Mouse (Mus musculus) G1E (cell line): ENCODE measurements at regions not wholly inside any gene's neighbourhood (a gene's known extent, or its start where the extent isn't known, plus 50 kb on each side); places are given as distances from the start of the nearest gene placed in this dataset.
"Not testable (repeated sequence)": the region's sequence is repeated elsewhere in the genome, so short reads cannot be mapped to it uniquely, and the experiment has no call there.

Experiments used
- ATAC-seq: 2 replicates; pipeline ENCODE4 v1.8.0; 2016; ENCODE audit warnings: mild to moderate bottlenecking; ENCODE audit not compliant: insufficient number of reproducible peaks, poor library complexity, low FRiP score, severe bottlenecking; ENCODE audit errors: extremely low read depth
- DNase-seq: peaks from one replicate; pipeline ENCODE4 v3.0.0; 2012; ENCODE audit warnings: low spot score
- H3K27me3 ChIP-seq: 2 replicates; pipeline ENCODE4 v1.6.1; 2012; ENCODE audit warnings: mild to moderate bottlenecking, low read length, inconsistent platforms; ENCODE audit not compliant: insufficient read depth
- H3K36me3 ChIP-seq: replicated peaks from 2 replicates; pipeline ENCODE3; 2012; ENCODE audit warnings: mild to moderate bottlenecking, inconsistent platforms
- H3K4me1 ChIP-seq: 2 replicates; pipeline ENCODE4 v1.6.1; 2012; ENCODE audit warnings: low read depth, low read length, inconsistent platforms, mixed read lengths; ENCODE audit not compliant: insufficient read depth
- H3K4me3 ChIP-seq: 2 replicates; pipeline ENCODE4 v1.5.1; 2012; ENCODE audit warnings: low read depth, mild to moderate bottlenecking, inconsistent platforms, low read length, moderate library complexity, mixed read lengths
- H3K9me3 ChIP-seq: replicated peaks from 2 replicates; pipeline ENCODE4 v1.6.1; 2012; ENCODE audit warnings: inconsistent platforms
- CTCF ChIP-seq: IDR thresholded peaks from 2 replicates; pipeline ENCODE4 v1.5.1; 2012; ENCODE audit warnings: low read depth, low read length, inconsistent platforms, mixed read lengths
- GATA1 ChIP-seq: IDR thresholded peaks from 2 replicates; pipeline ENCODE4 v1.6.1; 2012; ENCODE audit warnings: borderline replicate concordance, low read length, inconsistent platforms, mixed read lengths
- GATA2 ChIP-seq: IDR thresholded peaks from 2 replicates; pipeline ENCODE4 v1.6.1; 2012; ENCODE audit warnings: low read depth, low read length, inconsistent platforms, borderline replicate concordance
- POLR2AphosphoS5 ChIP-seq: IDR thresholded peaks from 2 replicates; pipeline ENCODE4 v1.6.1; 2012; ENCODE audit warnings: low read depth, low read length, inconsistent platforms; ENCODE audit not compliant: insufficient replicate concordance
- TAL1 ChIP-seq: conservative IDR thresholded peaks from 2 replicates; pipeline ENCODE4 v1.6.1; 2012; ENCODE audit warnings: low read depth, low read length, inconsistent platforms, mixed read lengths

- ATAC-seq (no peak), DNase-seq (no peak)
- no peak overlapping the region for H3K4me3 ChIP-seq
- H3K27me3 ChIP-seq: peaks cover 4% of the 10 kb centered on the region; the same call in 1 of the 2 replicates
- H3K4me1 ChIP-seq: no peaks in the 10 kb centered on the region
- no peaks in the 10 kb centered on the region for H3K36me3 ChIP-seq
- H3K9me3 ChIP-seq: no peaks in the 10 kb centered on the region
- TF ChIP-seq CTCF (no peak), GATA2 (no peak), POLR2AphosphoS5 (no peak), TAL1 (no peak), GATA1 (no peak)
These were observed 154.1 kb downstream of the Kif26a start for GRCm38 (mm10) chr12:112300125-112300524.

- DNase-seq (no peak), ATAC-seq (no peak)
- H3K9me3 ChIP-seq: no peaks in the 10 kb centered on the region
- H3K4me3 ChIP-seq: no peak overlapping the region
- no peaks in the 10 kb centered on the region for H3K4me1 ChIP-seq
- H3K36me3 ChIP-seq: no peaks in the 10 kb centered on the region
- H3K27me3 ChIP-seq: peaks cover 4% of the 10 kb centered on the region; the same call in 1 of the 2 replicates
- TF ChIP-seq GATA2 (no peak), GATA1 (no peak), TAL1 (no peak), POLR2AphosphoS5 (no peak), CTCF (no peak)
These were observed 155.4 kb downstream of the Kif26a start for GRCm38 (mm10) chr12:112301411-112301891.

GRCm38 (mm10) chr12:112301929-112302328 is 155.9 kb downstream of the Kif26a start:
- no peak for DNase-seq
- no peaks in the 10 kb centered on the region for H3K36me3 ChIP-seq
- no peak for ATAC-seq
- H3K4me3 ChIP-seq: no peak overlapping the region
- H3K4me1 ChIP-seq: no peaks in the 10 kb centered on the region
- H3K9me3 ChIP-seq: no peaks in the 10 kb centered on the region
- peaks cover 4% of the 10 kb centered on the region; the same call in 1 of the 2 replicates for H3K27me3 ChIP-seq
- TF ChIP-seq GATA2: no peak
- TF ChIP-seq TAL1: no peak
- TF ChIP-seq GATA1: no peak
- TF ChIP-seq CTCF: no peak
- no peak for TF ChIP-seq POLR2AphosphoS5

- 0 out of 2 replicates have a peak, but pooled peaks cover 3% of the 10 kb centered on the region for H3K9me3 ChIP-seq
- H3K27me3 ChIP-seq: peaks cover 4% of the 10 kb centered on the region; the same call in 1 of the 2 replicates
- H3K4me1 ChIP-seq: no peaks in the 10 kb centered on the region
- DNase-seq (no peak), ATAC-seq (no peak)
- no peak for TF ChIP-seq POLR2AphosphoS5
- H3K4me3 ChIP-seq: no peak overlapping the region
- H3K36me3 ChIP-seq: no peaks in the 10 kb centered on the region
These were observed 160.2 kb downstream of the Kif26a start for GRCm38 (mm10) chr12:112306208-112306607.

- TF ChIP-seq TAL1: no peak
- no peak for TF ChIP-seq GATA2
- no peak for TF ChIP-seq CTCF
- no peak for TF ChIP-seq POLR2AphosphoS5
- TF ChIP-seq GATA1: no peak
- ATAC-seq: no peak
- no peaks in the 10 kb centered on the region for H3K36me3 ChIP-seq
- no peaks in the 10 kb centered on the region for H3K4me1 ChIP-seq
- H3K4me3 ChIP-seq: no peak overlapping the region
- no peak for DNase-seq
- H3K27me3 ChIP-seq: no peaks in the 10 kb centered on the region
- 0 out of 2 replicates have a peak, but pooled peaks cover 3% of the 10 kb centered on the region for H3K9me3 ChIP-seq
These were observed 162.0 kb downstream of the Kif26a start for GRCm38 (mm10) chr12:112308016-112308415.

GRCm38 (mm10) chr12:112309096-112309495 is 163.1 kb downstream of the Kif26a start:
- not testable (repeated sequence) for H3K27me3 ChIP-seq, H3K4me3 ChIP-seq, ATAC-seq, H3K9me3 ChIP-seq, H3K4me1 ChIP-seq, H3K36me3 ChIP-seq, DNase-seq

- DNase-seq (no peak), ATAC-seq (no peak)
- no peak for TF ChIP-seq CTCF
- TF ChIP-seq TAL1: no peak
- TF ChIP-seq GATA1: no peak
- no peaks in the 10 kb centered on the region for H3K4me1 ChIP-seq
- H3K9me3 ChIP-seq: 0 out of 2 replicates have a peak, but pooled peaks cover 3% of the 10 kb centered on the region
- no peaks in the 10 kb centered on the region for H3K36me3 ChIP-seq
- no peak overlapping the region for H3K4me3 ChIP-seq
- H3K27me3 ChIP-seq: no peaks in the 10 kb centered on the region; the same call in 1 of the 2 replicates
These were observed 163.8 kb downstream of the Kif26a start for GRCm38 (mm10) chr12:112309781-112310180.
